Mouse (Mus musculus): ENCODE results near the gene Crisp3.
"Not testable (repeated sequence)": the region's sequence is repeated elsewhere in the genome, so short reads cannot be mapped to it uniquely, and the experiment has no call there.

Gene Crisp3

GRCm38 (mm10) chr17:40242135-40242534 lies at the start of gene Crisp3:
Crisp3 (minus strand) TSS chr17:40242288.
- DNase-seq (ENCODE audit: low read depth, low spot score) = no peak

GRCm38 (mm10) chr17:40285435-40285834 lies 43.3 kb upstream of the Crisp3 start:
- DNase-seq (ENCODE audit: low read depth, low spot score) = no peak

DNA sequence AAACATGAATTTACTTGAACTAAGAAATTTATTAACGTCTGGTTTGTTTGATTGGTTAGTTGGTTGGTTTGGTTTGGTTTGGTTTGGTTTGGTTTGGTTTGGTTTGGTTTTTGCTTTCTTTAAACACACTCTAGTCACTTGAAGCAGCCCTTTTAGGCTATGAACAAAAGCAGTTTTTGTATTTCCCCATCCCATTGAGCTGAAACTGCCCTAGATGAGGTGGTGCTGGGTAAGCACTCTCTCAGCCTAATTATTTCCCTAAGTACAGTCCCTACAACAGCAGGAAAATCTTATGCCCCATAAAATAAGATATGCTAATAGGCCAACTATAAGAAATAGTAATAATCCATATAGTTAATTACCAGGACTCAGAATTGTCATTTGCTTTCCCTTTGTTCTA lies 33.4 kb upstream of the Crisp3 start:
- no peak for DNase-seq (ENCODE audit: low read depth, low spot score)

DNA sequence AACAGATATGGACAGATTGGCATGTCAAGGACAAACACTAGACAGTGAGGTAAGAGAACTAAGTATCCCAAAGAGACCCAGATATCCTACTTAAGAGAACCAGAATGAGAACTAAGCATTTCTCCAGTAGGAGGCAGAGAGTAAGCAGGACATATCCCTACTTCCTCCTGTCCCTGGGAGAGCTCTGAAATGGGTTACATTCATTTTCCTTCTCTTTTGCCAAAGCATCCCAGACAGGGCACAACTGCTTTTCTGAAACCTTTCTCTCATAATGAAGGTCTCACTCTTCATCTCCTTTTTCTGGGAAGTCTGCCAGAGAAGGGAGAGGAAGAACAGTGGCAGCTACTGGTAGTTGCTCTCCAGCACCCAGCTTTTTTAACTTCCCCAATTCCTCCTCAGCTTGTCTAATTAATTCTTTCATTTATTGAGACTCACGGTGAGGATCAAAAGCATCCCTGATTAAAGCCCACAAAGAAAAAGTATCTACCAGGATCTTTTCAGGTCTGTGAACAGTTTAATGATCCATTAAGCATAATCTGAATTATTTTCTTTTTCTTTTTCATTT lies 32.9 kb upstream of the Crisp3 start:
- no peak for DNase-seq (ENCODE audit: low read depth, low spot score)

- no peak for DNase-seq (ENCODE audit: low read depth, low spot score)
Measured at GRCm38 (mm10) chr17:40252487-40252886, 10.4 kb upstream of the Crisp3 start.

DNA sequence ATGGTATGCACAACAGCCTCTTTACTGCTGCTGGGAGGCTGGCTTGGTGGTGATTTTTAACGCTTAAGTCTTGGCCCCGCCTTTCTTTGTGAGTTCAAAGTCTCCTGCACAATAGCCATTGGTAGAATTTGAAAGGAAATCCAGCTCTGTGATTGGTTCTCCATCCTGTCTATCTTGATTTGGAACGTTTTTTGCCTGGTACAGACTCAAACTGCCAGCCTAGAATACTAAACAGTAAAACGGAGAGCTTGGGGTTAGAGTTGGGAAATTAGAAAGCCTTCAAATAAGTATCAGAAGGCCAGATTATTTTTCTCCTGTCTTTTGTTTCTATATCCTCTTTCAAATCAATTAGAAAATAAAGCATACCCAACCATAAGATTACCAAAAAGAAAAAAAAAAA lies 33.5 kb downstream of the Crisp3 start, which contains the start of gene Pgk2:
Gene Pgk2, minus strand, starts transcription at position 101 of the 400 bp plus-strand sequence.
- peak; percentile 11 for DNase-seq (ENCODE audit: low read depth, low spot score)

- peak; percentile 11 for DNase-seq (ENCODE audit: low read depth, low spot score)
Measured at GRCm38 (mm10) chr17:40201803-40202202, 40.3 kb downstream of the Crisp3 start.

GRCm38 (mm10) chr17:40190192-40190591 lies 51.9 kb downstream of the Crisp3 start:
- DNase-seq (ENCODE audit: low read depth, low spot score) = not testable (repeated sequence)
